Mouse (Mus musculus) myocyte (in vitro differentiated cells): ENCODE results near the gene 4930579F01Rik.

Experiments used
- CEBPB ChIP-seq: IDR thresholded peaks from 2 replicates; pipeline ENCODE4 v1.6.1; 2011; ENCODE audit warnings: mild to moderate bottlenecking, moderate library complexity; ENCODE audit not compliant: poor library complexity, insufficient read depth, severe bottlenecking
- E2F4 ChIP-seq: IDR thresholded peaks from one replicate; pipeline ENCODE4 v1.6.1; 2011; ENCODE audit warnings: mild to moderate bottlenecking, control low read depth, moderate library complexity; ENCODE audit not compliant: insufficient read depth
- MAX ChIP-seq: IDR thresholded peaks from one replicate; pipeline ENCODE4 v1.6.1; 2011; ENCODE audit warnings: low read depth, mild to moderate bottlenecking, control low read depth
- MYOD1 ChIP-seq, 3 experiments: IDR thresholded peaks; one replicate each; pipeline ENCODE4 v1.6.1; 2011; ENCODE audit warnings: control low read depth in 2 of 3, low read depth in 2 of 3, mild to moderate bottlenecking in 2 of 3, moderate library complexity in 1 of 3; ENCODE audit not compliant: insufficient read length in 2 of 3, control insufficient read depth in 1 of 3
- MYOG ChIP-seq, 3 experiments: IDR thresholded peaks; one replicate each; pipeline ENCODE4 v1.6.1; 2011; ENCODE audit warnings: control low read depth in 2 of 3, low read depth in 2 of 3, mild to moderate bottlenecking in 2 of 3; ENCODE audit not compliant: insufficient read length in 2 of 3, control insufficient read depth in 1 of 3, insufficient read depth in 1 of 3
- POLR2A ChIP-seq: IDR thresholded peaks from one replicate; pipeline ENCODE4 v1.6.1; 2011; ENCODE audit warnings: low read depth, mild to moderate bottlenecking, control low read depth, moderate library complexity; ENCODE audit not compliant: insufficient read length
- POLR2AphosphoS2 ChIP-seq: IDR thresholded peaks from one replicate; pipeline ENCODE4 v1.6.1; 2011; ENCODE audit warnings: low read depth, control low read depth; ENCODE audit not compliant: insufficient read length
- REST ChIP-seq: IDR thresholded peaks from one replicate; pipeline ENCODE4 v1.6.1; 2011; ENCODE audit warnings: mild to moderate bottlenecking, control low read depth, moderate library complexity; ENCODE audit not compliant: insufficient read depth, insufficient read length
- TCF12 ChIP-seq: IDR thresholded peaks from one replicate; pipeline ENCODE4 v1.6.1; 2011; ENCODE audit warnings: mild to moderate bottlenecking, control low read depth; ENCODE audit not compliant: poor library complexity, insufficient read depth, severe bottlenecking
- USF1 ChIP-seq: IDR thresholded peaks from one replicate; pipeline ENCODE4 v1.6.1; 2011; ENCODE audit warnings: low read depth, mild to moderate bottlenecking, control low read depth, moderate library complexity

- TF ChIP-seq TCF12 (no peak), POLR2AphosphoS2 (no peak), MYOG (IDR thresholded peaks at IDR 0.05; ENCODE audit: control insufficient read depth in 1 of 3, insufficient read depth in 1 of 3, insufficient read length in 2 of 3, low read depth in 2 of 3) (no peak), E2F4 (no peak), MYOD1 (IDR thresholded peaks at IDR 0.05; ENCODE audit: control insufficient read depth in 1 of 3, insufficient read length in 2 of 3, low read depth in 2 of 3) (no peak), POLR2A (no peak), CEBPB (no peak), REST (no peak), MAX (no peak), USF1 (no peak)
Observed at GRCm38 (mm10) chr3:138210432-138211075, 16.9 kb upstream of the 4930579F01Rik start.
